ENCODE assay signal across 24 mouse cellular contexts in the genomic region with DNA sequence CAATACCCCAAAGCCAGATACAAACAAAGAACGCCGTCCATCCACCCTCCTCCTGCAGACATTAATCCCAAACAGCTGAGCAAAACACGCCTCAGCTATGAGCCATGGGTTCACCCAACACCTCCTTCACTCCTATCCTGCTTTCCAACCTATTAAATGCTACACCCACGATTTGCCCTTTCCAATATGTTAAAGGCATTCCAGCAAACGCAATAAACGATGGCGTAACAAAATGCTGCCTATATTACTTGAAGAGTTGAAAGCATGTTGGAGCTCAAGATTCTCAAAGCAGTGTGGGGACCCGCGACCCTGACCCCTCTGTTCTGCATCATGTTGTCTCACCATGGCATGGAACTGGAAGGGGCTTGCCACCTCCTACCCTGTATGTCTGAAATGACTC. TPM values are rescaled to one million over a fixed set of nuclear protein-coding genes. Genes with fewer than 3 reads are reported as not detected.
"Had no signal": no experiment of that assay in that cellular context is flagged by ENCODE, and none has a peak within 500 bp of the region (broad histone marks: within the 10 kb centered on the region; RNA-seq: fewer than 3 reads in every experiment).

No protein-coding gene starts in this region.

- H3K9ac ChIP-seq: forebrain, postnatal 0 days; heart, embryonic 13.5 days; heart, embryonic 15.5 days; hindbrain, embryonic 12.5 days; hindbrain, embryonic 14.5 days; intestine, embryonic 15.5 days; limb, embryonic 12.5 days; liver, embryonic 13.5 days had no signal

- H3K4me3 ChIP-seq: heart, embryonic 13.5 days; heart, embryonic 15.5 days; hindbrain, embryonic 10.5 days; hindbrain, embryonic 12.5 days; intestine, embryonic 15.5 days; layer of hippocampus, adult 2 months; left cerebral cortex, adult 2 months; limb, embryonic 10.5 days; limb, embryonic 12.5 days; liver, embryonic 13.5 days had no signal

- H3K27me3 ChIP-seq: heart, embryonic 13.5 days; heart, embryonic 15.5 days; hindbrain, embryonic 12.5 days; intestine, embryonic 15.5 days; limb, embryonic 12.5 days; liver, embryonic 13.5 days had no signal

- H3K27ac ChIP-seq: heart, embryonic 15.5 days; hindbrain, embryonic 10.5 days; hindbrain, embryonic 12.5 days; hindbrain, embryonic 14.5 days; intestine, embryonic 15.5 days; layer of hippocampus, adult 2 months; left cerebral cortex, adult 2 months; limb, embryonic 10.5 days; limb, embryonic 12.5 days; liver, embryonic 13.5 days had no signal

- DNase-seq: forebrain, postnatal 0 days; gastrocnemius, postnatal 14 days; gastrocnemius, postnatal 36 days; heart, postnatal 14 days; heart, postnatal 36 days; kidney, adult 18-20 months; kidney, adult 8-10 months; kidney, postnatal 10 days; kidney, postnatal 25 days; kidney, postnatal 4 days; liver; liver, embryonic 13.5 days had no signal

- H3K36me3 ChIP-seq: heart, embryonic 15.5 days; hindbrain, embryonic 10.5 days; hindbrain, embryonic 12.5 days; intestine, embryonic 15.5 days; limb, embryonic 10.5 days; limb, embryonic 12.5 days; liver, embryonic 13.5 days had no signal

RNA-seq across cellular contexts. Expression of a gene that starts 11.2 kb away (rescaled TPM):
- total RNA-seq: granulocyte monocyte progenitor cell, adult 5-6 weeks had no signal
- polyA plus RNA-seq: inflammation-experienced regulatory T-cells, adult 6 months had no signal
